Mouse (Mus musculus): ENCODE measurements around the gene Rpl23. TPM values are rescaled to one million over a fixed set of nuclear protein-coding genes. Genes with fewer than 3 reads are reported as not detected.
A peak's percentile ranks its signal among the peaks of the same experiment; 100 is the strongest.

Gene Rpl23
- polyA plus RNA-seq, 1 experiment from 2014 or later = 538 TPM

- TF ChIP-seq CTCF (IDR thresholded peaks at IDR 0.05; ENCODE audit: low read depth) = no peak
These were observed 2.1 kb downstream of the Rpl23 start for GRCm38 (mm10) chr11:97779968-97780701.

GRCm38 (mm10) chr11:97778918-97779317 is 3.3 kb downstream of the Rpl23 start:
- TF ChIP-seq CTCF (IDR thresholded peaks at IDR 0.05; ENCODE audit: low read depth) = no peak
- 74% methylated on average over 1 of the region's 1 CpGs for WGBS
- no peak overlapping the region for H3K4me2 ChIP-seq (replicated peaks; ENCODE audit: low read depth)

More at GRCm38 (mm10) chr11:97779968-97780701, 2.1 kb downstream of the Rpl23 start:
- ATAC-seq = no peak
- H3K36me3 ChIP-seq (ENCODE audit: control insufficient read depth, insufficient read depth) = peaks cover 43% of the 10 kb centered on the region
- H3K27me3 ChIP-seq (replicated peaks; ENCODE audit: control insufficient read depth, insufficient read depth, low read length) = no peaks in the 10 kb centered on the region
- H3K9ac ChIP-seq (ENCODE audit: low read depth, low read length) = peak overlapping the region; percentile 70; the same call in 1 of the 2 replicates
- 34% methylated on average over 2 of the region's 2 CpGs for WGBS
- H3K27ac ChIP-seq (ENCODE audit: low read depth, low read length) = 0 out of 2 replicates have a peak overlapping the region, but pooled peaks have one; percentile 15
- peaks cover 2% of the 10 kb centered on the region; the same call in 1 of the 2 replicates for H3K4me1 ChIP-seq (replicated peaks; ENCODE audit: control insufficient read depth, insufficient read depth, low read length)
- peak overlapping the region; percentile 61 for H3K4me2 ChIP-seq (replicated peaks; ENCODE audit: low read depth)
- peak overlapping the region; percentile 88 for H3K4me3 ChIP-seq (ENCODE audit: low read depth, low read length)
- H3K9me3 ChIP-seq (ENCODE audit: control insufficient read depth) = no peaks in the 10 kb centered on the region

GRCm38 (mm10) chr11:97777129-97777529 is 5.1 kb downstream of the Rpl23 start:
- Histone ChIP-seq H3K27ac (ENCODE audit: low read depth, low read length) (no peak overlapping the region), H3K27me3 (replicated peaks; ENCODE audit: control insufficient read depth, insufficient read depth, low read length) (no peaks in the 10 kb centered on the region), H3K9ac (ENCODE audit: low read depth, low read length) (no peak overlapping the region), H3K4me3 (ENCODE audit: low read depth, low read length) (no peak overlapping the region), H3K9me3 (ENCODE audit: control insufficient read depth) (no peaks in the 10 kb centered on the region), H3K4me1 (replicated peaks; ENCODE audit: control insufficient read depth, insufficient read depth, low read length) (0 out of 2 replicates have a peak, but pooled peaks cover 2% of the 10 kb centered on the region), H3K4me2 (replicated peaks; ENCODE audit: low read depth) (no peak overlapping the region), H3K36me3 (ENCODE audit: control insufficient read depth, insufficient read depth) (peaks cover 43% of the 10 kb centered on the region)
- TF ChIP-seq CTCF (IDR thresholded peaks at IDR 0.05; ENCODE audit: low read depth) = peak; percentile 65
- 49% methylated on average over 2 of the region's 2 CpGs for WGBS
- no peak for ATAC-seq

More at GRCm38 (mm10) chr11:97778918-97779317, 3.3 kb downstream of the Rpl23 start:
- H3K27ac ChIP-seq (ENCODE audit: low read depth, low read length) = no peak overlapping the region; the same call in 1 of the 2 replicates
- peaks cover 43% of the 10 kb centered on the region for H3K36me3 ChIP-seq (ENCODE audit: control insufficient read depth, insufficient read depth)
- H3K27me3 ChIP-seq (replicated peaks; ENCODE audit: control insufficient read depth, insufficient read depth, low read length) = no peaks in the 10 kb centered on the region
- no peak for ATAC-seq
- no peak overlapping the region for H3K9ac ChIP-seq (ENCODE audit: low read depth, low read length)
- H3K4me1 ChIP-seq (replicated peaks; ENCODE audit: control insufficient read depth, insufficient read depth, low read length) = peaks cover 2% of the 10 kb centered on the region; the same call in 1 of the 2 replicates
- H3K4me3 ChIP-seq (ENCODE audit: low read depth, low read length) = no peak overlapping the region
- H3K9me3 ChIP-seq (ENCODE audit: control insufficient read depth) = no peaks in the 10 kb centered on the region

- no peaks in the 10 kb centered on the region for H3K27me3 ChIP-seq (replicated peaks; ENCODE audit: control insufficient read depth, insufficient read depth, low read length)
- no peak overlapping the region for H3K9ac ChIP-seq (ENCODE audit: low read depth, low read length)
- H3K4me2 ChIP-seq (replicated peaks; ENCODE audit: low read depth) = no peak overlapping the region
- 57% methylated on average over 5 of the region's 5 CpGs for WGBS
- no peak overlapping the region for H3K4me3 ChIP-seq (ENCODE audit: low read depth, low read length)
- no peak for ATAC-seq
- H3K27ac ChIP-seq (ENCODE audit: low read depth, low read length) = no peak overlapping the region
- no peaks in the 10 kb centered on the region for H3K9me3 ChIP-seq (ENCODE audit: control insufficient read depth)
- peaks cover 43% of the 10 kb centered on the region for H3K36me3 ChIP-seq (ENCODE audit: control insufficient read depth, insufficient read depth)
- 0 out of 2 replicates have a peak, but pooled peaks cover 2% of the 10 kb centered on the region for H3K4me1 ChIP-seq (replicated peaks; ENCODE audit: control insufficient read depth, insufficient read depth, low read length)
- no peak for TF ChIP-seq CTCF (IDR thresholded peaks at IDR 0.05; ENCODE audit: low read depth)
These were observed 5.6 kb downstream of the Rpl23 start for GRCm38 (mm10) chr11:97776497-97777128.

- H3K27me3 ChIP-seq (replicated peaks; ENCODE audit: control insufficient read depth, insufficient read depth, low read length) = no peaks in the 10 kb centered on the region
- WGBS = 48% methylated on average over 17 of the region's 17 CpGs
- 0 out of 2 replicates have a peak, but pooled peaks cover 2% of the 10 kb centered on the region for H3K4me1 ChIP-seq (replicated peaks; ENCODE audit: control insufficient read depth, insufficient read depth, low read length)
- H3K36me3 ChIP-seq (ENCODE audit: control insufficient read depth, insufficient read depth) = peaks cover 43% of the 10 kb centered on the region
- no peak within 1 kb of the TSS for H3K4me2 ChIP-seq (replicated peaks; ENCODE audit: low read depth)
- TF ChIP-seq CTCF (IDR thresholded peaks at IDR 0.05; ENCODE audit: low read depth) = no peak
- no peaks in the 10 kb centered on the region for H3K9me3 ChIP-seq (ENCODE audit: control insufficient read depth)
- H3K9ac ChIP-seq (ENCODE audit: low read depth, low read length) = no peak within 1 kb of the TSS
- H3K27ac ChIP-seq (ENCODE audit: low read depth, low read length) = no peak within 1 kb of the TSS
- no peak within 1 kb of the TSS for H3K4me3 ChIP-seq (ENCODE audit: low read depth, low read length)
- no peak for ATAC-seq
These were observed 6.3 kb downstream of the Rpl23 start, which contains the start of gene 1700001P01Rik for GRCm38 (mm10) chr11:97775808-97776496. TSS of gene 1700001P01Rik (minus strand) at chr11:97775918.

GRCm38 (mm10) chr11:97775186-97775585 is 7.1 kb downstream of the Rpl23 start:
- no peaks in the 10 kb centered on the region for H3K9me3 ChIP-seq (ENCODE audit: control insufficient read depth)
- H3K4me2 ChIP-seq (replicated peaks; ENCODE audit: low read depth) = no peak overlapping the region
- no peak overlapping the region for H3K27ac ChIP-seq (ENCODE audit: low read depth, low read length)
- no peaks in the 10 kb centered on the region for H3K27me3 ChIP-seq (replicated peaks; ENCODE audit: control insufficient read depth, insufficient read depth, low read length)
- H3K4me3 ChIP-seq (ENCODE audit: low read depth, low read length) = no peak overlapping the region
- H3K36me3 ChIP-seq (ENCODE audit: control insufficient read depth, insufficient read depth) = peaks cover 35% of the 10 kb centered on the region
- no peak for TF ChIP-seq CTCF (IDR thresholded peaks at IDR 0.05; ENCODE audit: low read depth)
- ATAC-seq = no peak
- H3K9ac ChIP-seq (ENCODE audit: low read depth, low read length) = no peak overlapping the region
- H3K4me1 ChIP-seq (replicated peaks; ENCODE audit: control insufficient read depth, insufficient read depth, low read length) = no peaks in the 10 kb centered on the region
- WGBS = 77% methylated on average over 13 of the region's 13 CpGs
